Mouse (Mus musculus) stomach, postnatal 0 days (tissue): ENCODE measurements around the gene Gnb1.

ENCODE experiments used
- CTCF ChIP-seq: IDR thresholded peaks from 2 replicates; pipeline ENCODE4 v1.5.1; 2016; ENCODE audit warnings: antibody characterized with exemption, low read depth, mild to moderate bottlenecking, moderate library complexity
- EP300 ChIP-seq: optimal IDR thresholded peaks from 2 replicates; pipeline ENCODE3; 2016; ENCODE audit warnings: antibody characterized with exemption

- TF ChIP-seq EP300 (no peak), CTCF (no peak)
These were observed 27.6 kb upstream of the Gnb1 start for GRCm38 (mm10) chr4:155463611-155464010.
